Mouse (Mus musculus) embryonic facial prominence, embryonic 14.5 days (tissue): ENCODE measurements at regions not wholly inside any gene's neighbourhood (a gene's known extent, or its start where the extent isn't known, plus 50 kb on each side); places are given as distances from the start of the nearest gene placed in this dataset.

Source experiments
- ATAC-seq: fragments of 200-750 bp; cut with Nextera tagmentation; 2 replicates; pipeline ENCODE4 v1.8.0; 2017; ENCODE audit warnings: low read depth, moderate number of reproducible peaks, moderate TSS enrichment
- DNase-seq: peaks from one replicate; pipeline ENCODE4 v3.0.0-alpha.2; 2015; ENCODE audit warnings: low spot score
- H3K27ac ChIP-seq: fragments of 300-500 bp; sonication (generic); replicated peaks from 2 replicates; pipeline ENCODE4 v1.5.1; 2014; ENCODE audit warnings: low read depth, mild to moderate bottlenecking, low read length, moderate library complexity
- H3K27me3 ChIP-seq: fragments of 300-500 bp; sonication (generic); replicated peaks from 2 replicates; pipeline ENCODE4 v1.6.1; 2014; ENCODE audit warnings: low read length; ENCODE audit not compliant: control insufficient read depth, insufficient read depth
- H3K36me3 ChIP-seq: fragments of 300-500 bp; sonication (generic); 2 replicates; pipeline ENCODE4 v1.6.1; 2014; ENCODE audit warnings: low read length, mixed read lengths; ENCODE audit not compliant: control insufficient read depth, insufficient read depth
- H3K4me1 ChIP-seq: fragments of 300-500 bp; sonication (generic); 2 replicates; pipeline ENCODE4 v1.6.1; 2014; ENCODE audit warnings: antibody characterized with exemption, low read length; ENCODE audit not compliant: control insufficient read depth, insufficient read depth
- H3K4me2 ChIP-seq: fragments of 300-500 bp; sonication (generic); 2 replicates; pipeline ENCODE4 v1.6.1; 2014; ENCODE audit warnings: low read depth, mild to moderate bottlenecking, low read length, moderate library complexity, mixed read lengths
- H3K4me3 ChIP-seq: fragments of 300-500 bp; sonication (generic); 2 replicates; pipeline ENCODE4 v1.5.1; 2014; ENCODE audit warnings: low read depth, mild to moderate bottlenecking, low read length
- H3K9ac ChIP-seq: fragments of 300-500 bp; sonication (generic); 2 replicates; pipeline ENCODE4 v1.6.1; 2014; ENCODE audit warnings: low read depth, mild to moderate bottlenecking, low read length, moderate library complexity, mixed read lengths
- H3K9me3 ChIP-seq: fragments of 300-500 bp; sonication (generic); 2 replicates; pipeline ENCODE4 v1.6.1; 2016; ENCODE audit warnings: low read length; ENCODE audit not compliant: control insufficient read depth
- WGBS: fragments of 180-500 bp; shearing (Covaris S2); extraction: QIAGEN DNeasy Blood & Tissue Kit; methylation state at CpG from one replicate; pipeline ENCODE4 v1.1.7; 2014; 5-methylcytosine and 5-hydroxymethylcytosine counted together

GRCm38 (mm10) chrX:23556271-23556670, 136.6 kb upstream of the Wdr44 start:
- 38% methylated on average over 1 of the region's 1 CpGs for WGBS
- H3K36me3 ChIP-seq, result no peaks in the 10 kb centered on the region
- peak; percentile 68 for DNase-seq

DNA sequence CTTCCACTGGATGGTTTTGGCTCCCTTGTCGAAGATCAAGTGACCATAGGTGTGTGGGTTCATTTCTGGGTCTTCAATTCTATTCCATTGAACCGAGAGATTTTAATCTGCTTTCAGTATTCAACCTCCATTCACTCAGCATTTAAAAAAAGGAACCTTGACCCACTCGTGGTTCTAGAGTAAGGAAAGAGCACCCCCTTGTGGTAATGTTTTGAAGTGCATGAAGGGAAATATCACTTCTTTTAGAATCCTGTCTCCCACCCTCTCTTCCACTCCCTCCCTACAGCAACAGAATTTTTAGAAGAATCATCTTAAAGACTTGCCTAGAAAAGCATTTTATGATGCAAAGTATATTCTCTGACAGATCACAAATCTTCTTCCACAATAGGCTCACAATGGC, 127.3 kb upstream of the Wdr44 start:
- Histone ChIP-seq H3K36me3 (no peaks in the 10 kb centered on the region), H3K27me3 (no peaks in the 10 kb centered on the region), H3K9ac (no peak overlapping the region), H3K9me3 (no peaks in the 10 kb centered on the region), H3K4me2 (no peak overlapping the region), H3K4me1 (no peaks in the 10 kb centered on the region), H3K4me3 (no peak overlapping the region), H3K27ac (no peak overlapping the region)
- ATAC-seq, result no peak
- DNase-seq, result peak; percentile 24
- 22% methylated on average over 3 of the region's 3 CpGs for WGBS

More at GRCm38 (mm10) chrX:23556271-23556670, 136.6 kb upstream of the Wdr44 start:
- Histone ChIP-seq H3K9me3 (no peaks in the 10 kb centered on the region), H3K9ac (no peak overlapping the region), H3K4me1 (no peaks in the 10 kb centered on the region), H3K4me3 (no peak overlapping the region), H3K4me2 (no peak overlapping the region), H3K27ac (peak overlapping the region; percentile 52), H3K27me3 (no peaks in the 10 kb centered on the region)
- peak; percentile 80; the same call in 1 of the 2 replicates for ATAC-seq
